Mouse (Mus musculus) neural tube, embryonic 11.5 days (tissue): ENCODE measurements at regions not wholly inside any gene's neighbourhood (a gene's known extent, or its start where the extent isn't known, plus 50 kb on each side); places are given as distances from the start of the nearest gene placed in this dataset.

Experiments used
- ATAC-seq: fragments of 200-750 bp; cut with Nextera tagmentation; 2 replicates; pipeline ENCODE4 v1.8.0; 2017; ENCODE audit warnings: moderate number of reproducible peaks, mild to moderate bottlenecking, moderate TSS enrichment, moderate library complexity; ENCODE audit not compliant: insufficient read depth, low FRiP score, low TSS enrichment
- DNase-seq: peaks from one replicate; pipeline ENCODE4 v3.0.0-alpha.2; 2015; ENCODE audit warnings: low spot score
- H3K27ac ChIP-seq: fragments of 300-500 bp; sonication (generic); 2 replicates; pipeline ENCODE4 v1.5.1; 2014; ENCODE audit warnings: low read depth, mild to moderate bottlenecking, low read length
- H3K27me3 ChIP-seq: fragments of 300-500 bp; sonication (generic); 2 replicates; pipeline ENCODE4 v1.6.1; 2014; ENCODE audit warnings: mild to moderate bottlenecking, low read length, mixed read lengths; ENCODE audit not compliant: control insufficient read depth, insufficient read depth
- H3K36me3 ChIP-seq: fragments of 300-500 bp; sonication (generic); 2 replicates; pipeline ENCODE4 v1.6.1; 2014; ENCODE audit warnings: mild to moderate bottlenecking, low read length, moderate library complexity, mixed read lengths; ENCODE audit not compliant: control insufficient read depth, insufficient read depth
- H3K4me1 ChIP-seq: fragments of 300-500 bp; sonication (generic); 2 replicates; pipeline ENCODE4 v1.6.1; 2014; ENCODE audit warnings: low read length, mixed read lengths; ENCODE audit not compliant: control insufficient read depth, insufficient read depth
- H3K4me2 ChIP-seq: fragments of 300-500 bp; sonication (generic); 2 replicates; pipeline ENCODE4 v1.6.1; 2014; ENCODE audit warnings: low read depth, mild to moderate bottlenecking, moderate library complexity
- H3K4me3 ChIP-seq: fragments of 300-500 bp; sonication (generic); 2 replicates; pipeline ENCODE4 v1.5.1; 2014; ENCODE audit warnings: low read depth, low read length
- H3K9ac ChIP-seq: fragments of 300-500 bp; sonication (generic); 2 replicates; pipeline ENCODE4 v1.6.1; 2014; ENCODE audit warnings: mild to moderate bottlenecking, low read length
- H3K9me3 ChIP-seq: fragments of 300-500 bp; sonication (generic); 2 replicates; pipeline ENCODE4 v1.6.1; 2016; ENCODE audit warnings: low read length; ENCODE audit not compliant: control insufficient read depth
- WGBS: fragments of 180-500 bp; shearing (Covaris S2); extraction: QIAGEN DNeasy Blood & Tissue Kit; methylation state at CpG from one replicate; pipeline ENCODE4 v1.1.7; 2014; 5-methylcytosine and 5-hydroxymethylcytosine counted together

GRCm38 (mm10) chr13:115219701-115220100 lies 117.9 kb upstream of the Itga1 start:
- H3K36me3 ChIP-seq: no peaks in the 10 kb centered on the region
- H3K4me1 ChIP-seq: no peaks in the 10 kb centered on the region
- DNase-seq (no peak), ATAC-seq (no peak)
- no peak overlapping the region for H3K9ac ChIP-seq
- WGBS: 77% methylated on average over 2 of the region's 2 CpGs
- no peak overlapping the region for H3K27ac ChIP-seq
- no peak overlapping the region for H3K4me3 ChIP-seq
- H3K27me3 ChIP-seq: no peaks in the 10 kb centered on the region
- H3K4me2 ChIP-seq: no peak overlapping the region
- no peaks in the 10 kb centered on the region for H3K9me3 ChIP-seq

- Histone ChIP-seq H3K9me3 (no peaks in the 10 kb centered on the region), H3K4me3 (no peak overlapping the region), H3K27me3 (no peaks in the 10 kb centered on the region), H3K9ac (no peak overlapping the region), H3K4me2 (no peak overlapping the region), H3K4me1 (no peaks in the 10 kb centered on the region), H3K27ac (no peak overlapping the region), H3K36me3 (no peaks in the 10 kb centered on the region)
- WGBS: 87% methylated on average over 3 of the region's 3 CpGs
- no peak for DNase-seq
- no peak for ATAC-seq
Observed at GRCm38 (mm10) chr13:115211285-115211684, 109.5 kb upstream of the Itga1 start.

- no peak for DNase-seq
- no peak overlapping the region for H3K27ac ChIP-seq
- H3K4me1 ChIP-seq: no peaks in the 10 kb centered on the region
- no peak overlapping the region for H3K9ac ChIP-seq
- WGBS: 71% methylated on average over 10 of the region's 10 CpGs
- H3K27me3 ChIP-seq: no peaks in the 10 kb centered on the region
- no peak overlapping the region for H3K4me3 ChIP-seq
- no peaks in the 10 kb centered on the region for H3K9me3 ChIP-seq
- no peaks in the 10 kb centered on the region for H3K36me3 ChIP-seq
- ATAC-seq: no peak
- no peak overlapping the region for H3K4me2 ChIP-seq
Observed at GRCm38 (mm10) chr13:115210643-115211208, 109.0 kb upstream of the Itga1 start.

GRCm38 (mm10) chr13:115209402-115210192 lies 107.8 kb upstream of the Itga1 start:
- no peak overlapping the region for H3K4me3 ChIP-seq
- no peaks in the 10 kb centered on the region for H3K4me1 ChIP-seq
- ATAC-seq (no peak), DNase-seq (no peak)
- no peak overlapping the region for H3K27ac ChIP-seq
- no peaks in the 10 kb centered on the region for H3K9me3 ChIP-seq
- H3K27me3 ChIP-seq: no peaks in the 10 kb centered on the region
- H3K9ac ChIP-seq: no peak overlapping the region
- 92% methylated on average over 3 of the region's 3 CpGs for WGBS
- H3K4me2 ChIP-seq: no peak overlapping the region
- no peaks in the 10 kb centered on the region for H3K36me3 ChIP-seq

GRCm38 (mm10) chr13:115206723-115207122 lies 105.0 kb upstream of the Itga1 start:
- Histone ChIP-seq H3K9ac (no peak overlapping the region), H3K36me3 (no peaks in the 10 kb centered on the region), H3K4me2 (no peak overlapping the region), H3K27me3 (no peaks in the 10 kb centered on the region), H3K4me3 (no peak overlapping the region), H3K9me3 (no peaks in the 10 kb centered on the region), H3K27ac (no peak overlapping the region), H3K4me1 (no peaks in the 10 kb centered on the region)
- 85% methylated on average over 7 of the region's 7 CpGs for WGBS
- ATAC-seq: no peak
- DNase-seq: no peak

- no peak for DNase-seq
- Histone ChIP-seq H3K4me3 (no peak overlapping the region), H3K9me3 (no peaks in the 10 kb centered on the region), H3K4me2 (no peak overlapping the region), H3K9ac (no peak overlapping the region), H3K36me3 (no peaks in the 10 kb centered on the region), H3K4me1 (no peaks in the 10 kb centered on the region), H3K27me3 (no peaks in the 10 kb centered on the region), H3K27ac (no peak overlapping the region)
- no peak for ATAC-seq
- WGBS: 59% methylated on average over 3 of the region's 3 CpGs
Observed at GRCm38 (mm10) chr13:115199166-115199565, 97.4 kb upstream of the Itga1 start.

GRCm38 (mm10) chr13:115188066-115188465 lies 86.3 kb upstream of the Itga1 start:
- 65% methylated on average over 2 of the region's 2 CpGs for whole genome bisulfite sequencing
- Histone ChIP-seq H3K27ac (no peak overlapping the region), H3K9me3 (no peaks in the 10 kb centered on the region), H3K4me2 (no peak overlapping the region), H3K27me3 (no peaks in the 10 kb centered on the region), H3K9ac (no peak overlapping the region), H3K36me3 (no peaks in the 10 kb centered on the region), H3K4me3 (no peak overlapping the region), H3K4me1 (no peaks in the 10 kb centered on the region)
- no peak for ATAC-seq
- DNase-seq: no peak

GRCm38 (mm10) chr13:115187356-115187755 lies 85.6 kb upstream of the Itga1 start:
- no peak overlapping the region for H3K4me2 ChIP-seq
- DNase-seq (no peak), ATAC-seq (no peak)
- no peaks in the 10 kb centered on the region for H3K36me3 ChIP-seq
- 94% methylated on average over 3 of the region's 3 CpGs for WGBS
- H3K9ac ChIP-seq: no peak overlapping the region
- no peaks in the 10 kb centered on the region for H3K27me3 ChIP-seq
- H3K4me1 ChIP-seq: no peaks in the 10 kb centered on the region
- H3K9me3 ChIP-seq: no peaks in the 10 kb centered on the region
- H3K4me3 ChIP-seq: no peak overlapping the region
- no peak overlapping the region for H3K27ac ChIP-seq

GRCm38 (mm10) chr13:115182211-115182870 lies 80.6 kb upstream of the Itga1 start:
- H3K27me3 ChIP-seq: no peaks in the 10 kb centered on the region
- DNase-seq: no peak

More at GRCm38 (mm10) chr13:115182211-115182870, 80.6 kb upstream of the Itga1 start:
- Histone ChIP-seq H3K4me3 (no peak overlapping the region), H3K36me3 (no peaks in the 10 kb centered on the region), H3K4me1 (no peaks in the 10 kb centered on the region), H3K9me3 (no peaks in the 10 kb centered on the region), H3K27ac (no peak overlapping the region), H3K9ac (no peak overlapping the region), H3K4me2 (no peak overlapping the region)
- 91% methylated on average over 6 of the region's 6 CpGs for WGBS
- no peak for ATAC-seq
